Mouse (Mus musculus): ENCODE measurements around the gene Ndufc1. TPM values are rescaled to one million over a fixed set of nuclear protein-coding genes. Genes with fewer than 3 reads are reported as not detected.
"Not testable (repeated sequence)": the region's sequence is repeated elsewhere in the genome, so short reads cannot be mapped to it uniquely, and the experiment has no call there.

The Ndufc1 gene
- polyA plus RNA-seq, 1 experiment from 2014 or later = 924 TPM

DNA sequence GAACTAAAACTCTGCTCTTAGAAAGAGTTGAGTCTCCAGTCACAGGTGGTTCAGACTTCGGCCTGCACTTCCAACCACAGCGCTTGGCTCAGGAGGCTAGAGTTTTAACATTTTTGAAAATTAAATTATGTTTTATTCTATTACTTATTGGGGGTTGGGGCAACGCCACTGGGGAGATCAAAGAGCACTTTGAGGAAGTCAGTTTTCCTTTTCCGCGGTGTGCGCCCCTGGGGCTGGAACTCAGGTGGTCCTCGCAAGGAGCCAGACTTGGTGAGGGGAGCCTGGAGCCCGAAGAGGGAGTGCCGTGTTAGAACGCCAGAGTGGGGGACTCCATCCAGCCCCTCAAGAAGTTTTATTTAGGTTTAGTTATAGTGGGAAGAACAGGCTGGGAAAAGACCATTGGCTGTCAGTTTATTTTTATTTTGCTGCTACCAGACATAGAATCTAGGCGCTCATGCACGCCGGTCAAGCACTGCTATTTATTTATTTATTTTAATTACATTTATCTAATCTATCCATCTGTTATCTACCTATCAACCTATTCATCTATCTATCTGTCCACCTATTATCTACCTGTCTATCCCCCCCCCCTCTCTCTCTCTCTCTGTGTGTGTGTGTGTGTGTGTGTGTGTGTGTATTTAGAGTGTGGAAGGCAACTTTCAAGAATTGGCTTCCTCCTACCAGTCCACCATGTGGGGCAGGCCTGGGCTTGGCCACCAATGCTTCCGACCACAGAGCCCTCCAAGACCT lies 49.1 kb downstream of the Ndufc1 start:
- Histone ChIP-seq H3K9ac (no peak overlapping the region), H3K9me3 (replicated peaks) (no peaks in the 10 kb centered on the region), H3K4me2 (peak overlapping the region; percentile 66), H3K27me3 (peaks cover 23% of the 10 kb centered on the region), H3K36me3 (ENCODE audit: poor library complexity, severe bottlenecking) (no peaks in the 10 kb centered on the region), H3K4me3 (no peak overlapping the region), H3K27ac (no peak overlapping the region), H3K4me1 (peaks cover 10% of the 10 kb centered on the region)
- WGBS = 28% methylated on average over 14 of the region's 14 CpGs
- no peak for ATAC-seq

DNA sequence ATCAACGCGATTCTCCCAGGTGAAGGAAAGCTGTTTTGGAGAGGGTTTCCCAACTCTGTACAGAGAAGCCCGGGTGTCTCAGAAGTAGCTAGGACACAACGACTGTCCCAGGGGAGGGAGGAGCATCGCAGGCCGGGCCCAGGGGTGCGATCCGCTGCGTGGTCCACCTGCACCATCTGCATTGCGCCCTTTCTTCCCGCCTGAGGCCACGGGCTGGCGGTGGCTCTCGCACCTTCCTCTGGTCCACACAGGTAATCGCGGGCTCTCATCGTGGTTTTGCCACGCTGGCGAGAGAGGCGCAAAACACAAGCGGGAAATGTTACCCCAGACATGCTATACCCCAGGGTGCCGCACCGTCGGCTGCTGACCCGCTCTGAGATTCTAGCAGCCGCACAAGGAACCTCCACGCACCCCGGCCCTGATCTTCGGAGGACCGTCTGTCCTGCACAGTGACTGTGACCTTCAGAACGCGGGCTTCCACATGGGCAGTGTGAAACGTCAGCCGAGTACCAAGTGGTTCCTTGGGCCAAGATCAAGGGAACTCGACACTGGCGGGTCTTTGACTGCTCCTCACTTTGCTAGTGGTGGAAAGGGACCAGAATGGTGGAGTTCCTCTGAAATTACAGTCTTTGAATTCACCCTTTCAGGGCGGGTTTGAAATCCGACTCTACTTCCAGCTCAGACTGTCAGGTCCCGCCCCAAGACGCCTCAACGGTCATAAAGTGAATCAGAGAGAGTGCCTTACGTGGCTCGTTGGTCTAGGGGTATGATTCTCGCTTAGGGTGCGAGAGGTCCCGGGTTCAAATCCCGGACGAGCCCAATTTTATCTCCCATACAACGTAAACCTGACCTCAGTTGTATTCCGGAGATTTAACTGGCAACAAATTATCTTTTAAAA lies 49.9 kb downstream of the Ndufc1 start:
- peak overlapping the region; percentile 57 for H3K9ac ChIP-seq
- peaks cover 22% of the 10 kb centered on the region for H3K27me3 ChIP-seq
- under 1% methylated on average over 50 of the region's 50 CpGs for WGBS
- peak; percentile 78 for ATAC-seq
- peaks cover 6% of the 10 kb centered on the region for H3K4me1 ChIP-seq
- H3K4me3 ChIP-seq = peak overlapping the region; percentile 47
- H3K9me3 ChIP-seq (replicated peaks) = no peaks in the 10 kb centered on the region
- H3K4me2 ChIP-seq = peak overlapping the region; percentile 66
- no peak overlapping the region for H3K27ac ChIP-seq
- no peaks in the 10 kb centered on the region for H3K36me3 ChIP-seq (ENCODE audit: poor library complexity, severe bottlenecking)

DNA sequence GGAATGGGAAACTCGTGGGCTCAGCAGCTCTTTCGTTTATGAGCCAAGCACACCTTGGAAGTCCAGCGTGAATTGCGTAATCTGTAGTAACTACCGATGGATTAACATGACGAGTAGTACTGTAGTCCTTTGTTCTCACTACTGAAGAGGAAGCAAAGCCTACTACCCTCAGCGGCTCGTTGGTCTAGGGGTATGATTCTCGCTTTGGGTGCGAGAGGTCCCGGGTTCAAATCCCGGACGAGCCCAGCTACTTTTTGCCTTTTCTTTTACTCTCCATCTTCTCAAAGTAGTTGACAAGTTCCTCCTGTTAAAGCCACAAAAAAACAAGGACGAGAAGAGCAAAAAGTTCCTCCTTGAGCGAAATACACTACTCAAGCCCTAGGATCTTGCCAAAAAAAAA lies 50.6 kb downstream of the Ndufc1 start:
- Histone ChIP-seq H3K4me1 (peaks cover 6% of the 10 kb centered on the region), H3K9ac (no peak overlapping the region), H3K4me2 (peak overlapping the region; percentile 66), H3K9me3 (replicated peaks) (no peaks in the 10 kb centered on the region), H3K36me3 (ENCODE audit: poor library complexity, severe bottlenecking) (no peaks in the 10 kb centered on the region), H3K4me3 (peak overlapping the region; percentile 47), H3K27ac (no peak overlapping the region), H3K27me3 (peaks cover 17% of the 10 kb centered on the region)
- peak; percentile 55; the same call in 1 of the 2 replicates for ATAC-seq
- WGBS = 1% methylated on average over 15 of the region's 15 CpGs

DNA sequence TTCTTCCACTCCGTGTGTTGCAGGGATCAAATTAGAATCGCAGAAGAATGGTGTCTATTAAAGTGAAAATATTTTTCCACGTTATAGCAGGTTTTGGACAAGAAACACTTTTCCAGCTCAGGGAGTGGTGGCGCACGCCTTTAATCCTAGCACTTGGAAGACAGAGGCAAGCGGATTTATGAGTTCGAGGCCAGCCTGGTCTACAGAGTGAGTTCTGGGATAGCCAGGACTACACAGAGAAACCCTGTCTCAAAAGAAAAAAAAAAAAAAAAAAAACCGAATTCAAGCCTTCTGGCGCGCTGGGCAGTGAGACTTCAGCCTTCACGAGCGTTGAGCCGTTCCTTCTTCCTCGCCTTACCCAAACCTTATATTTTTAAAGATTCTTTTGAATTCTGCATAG lies 51.2 kb downstream of the Ndufc1 start:
- no peak for ATAC-seq
- Histone ChIP-seq H3K27me3 (peaks cover 17% of the 10 kb centered on the region), H3K9me3 (replicated peaks) (no peaks in the 10 kb centered on the region), H3K36me3 (ENCODE audit: poor library complexity, severe bottlenecking) (no peaks in the 10 kb centered on the region), H3K9ac (no peak overlapping the region), H3K27ac (no peak overlapping the region), H3K4me3 (peak overlapping the region; percentile 47), H3K4me1 (peaks cover 6% of the 10 kb centered on the region), H3K4me2 (peak overlapping the region; percentile 66)
- 8% methylated on average over 14 of the region's 14 CpGs for WGBS

DNA sequence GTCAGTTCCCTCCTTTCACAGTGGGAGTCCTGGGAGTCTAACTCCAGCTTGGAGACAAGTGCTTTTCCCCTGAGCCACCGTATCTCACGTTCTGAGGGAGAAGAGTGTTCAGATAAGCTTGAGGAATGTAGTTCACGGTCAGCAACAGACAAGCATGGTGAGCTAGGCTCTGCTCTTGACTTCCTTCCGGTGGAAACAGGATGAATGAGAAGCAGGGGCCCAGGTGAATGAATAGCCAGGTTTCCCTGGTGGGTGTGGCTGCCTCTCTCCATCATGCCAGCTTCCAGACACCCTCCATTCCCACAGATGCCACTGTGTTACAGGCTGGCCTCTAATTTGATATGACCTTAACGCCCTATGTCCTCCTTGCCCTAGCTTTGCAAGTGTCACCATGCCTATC lies 51.7 kb downstream of the Ndufc1 start:
- H3K27ac ChIP-seq = no peak overlapping the region
- 54% methylated on average over 5 of the region's 5 CpGs for WGBS
- H3K27me3 ChIP-seq = peaks cover 17% of the 10 kb centered on the region
- H3K4me3 ChIP-seq = no peak overlapping the region
- no peaks in the 10 kb centered on the region for H3K9me3 ChIP-seq (replicated peaks)
- no peaks in the 10 kb centered on the region for H3K36me3 ChIP-seq (ENCODE audit: poor library complexity, severe bottlenecking)
- no peak overlapping the region for H3K4me2 ChIP-seq
- peaks cover 6% of the 10 kb centered on the region for H3K4me1 ChIP-seq
- no peak overlapping the region for H3K9ac ChIP-seq
- ATAC-seq = no peak

DNA sequence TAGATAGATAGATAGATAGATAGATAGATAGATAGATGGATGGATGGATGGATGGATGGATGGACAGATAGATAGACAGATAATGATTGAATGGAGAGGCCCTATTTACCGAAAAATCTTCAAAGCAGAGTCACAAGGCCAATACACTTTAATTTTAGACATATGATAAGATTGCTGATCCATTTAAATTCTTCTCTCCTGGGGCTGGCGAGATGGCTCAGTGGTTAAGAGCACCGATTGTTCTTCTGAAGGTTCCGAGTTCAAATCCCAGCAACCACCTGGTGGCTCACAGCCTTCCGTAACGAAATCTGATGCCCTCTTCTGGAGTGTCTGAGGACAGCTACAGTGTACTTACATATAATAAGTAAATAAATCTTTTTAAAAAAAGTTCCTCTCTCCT lies 53.8 kb downstream of the Ndufc1 start:
- H3K4me2 ChIP-seq; H3K9me3 ChIP-seq (replicated peaks); H3K36me3 ChIP-seq (ENCODE audit: poor library complexity, severe bottlenecking); H3K4me3 ChIP-seq; H3K27ac ChIP-seq; ATAC-seq; H3K9ac ChIP-seq; H3K4me1 ChIP-seq: not testable (repeated sequence)
- 86% methylated on average over 6 of the region's 6 CpGs for WGBS
- peaks cover 15% of the 10 kb centered on the region for H3K27me3 ChIP-seq

Other genes starting within 250 kb of the Ndufc1 start
- 13.4 and 13.9 TPM in 2 replicates for gene Noct, start 184.5 kb downstream of the Ndufc1 start, polyA plus RNA-seq (2015; fragmentation: Nextera tagmentation; extraction: Ambion mirVana)
- 55.9 and 60.1 TPM in 2 replicates for gene Elf2, start 68.3 kb downstream of the Ndufc1 start, polyA plus RNA-seq (2015; fragmentation: Nextera tagmentation; extraction: Ambion mirVana)
- 1.5 and 2.2 TPM in 2 replicates for gene Mgarp, start 12.2 kb downstream of the Ndufc1 start, polyA plus RNA-seq (2015; fragmentation: Nextera tagmentation; extraction: Ambion mirVana)
- 59.8 and 60.5 TPM in 2 replicates for gene Naa15, start 6.2 kb upstream of the Ndufc1 start, polyA plus RNA-seq (2015; fragmentation: Nextera tagmentation; extraction: Ambion mirVana)
- gene Rab33b, start 74.9 kb upstream of the Ndufc1 start, polyA plus RNA-seq (2015; fragmentation: Nextera tagmentation; extraction: Ambion mirVana) = 19.5 and 20.3 TPM in 2 replicates
- gene Setd7, start 151.9 kb upstream of the Ndufc1 start, polyA plus RNA-seq (2015; fragmentation: Nextera tagmentation; extraction: Ambion mirVana) = 5.1 TPM in 2 replicates

All from forebrain, embryonic 13.5 days (tissue).